Mouse (Mus musculus) R1 (cell line): ENCODE data around the gene Thsd7a.

ENCODE experiments used
- DNase-seq: peaks from one replicate; pipeline ENCODE4 v3.0.0-alpha.2; 2018; ENCODE audit warnings: low read depth, low spot score

Thsd7a gene

DNA sequence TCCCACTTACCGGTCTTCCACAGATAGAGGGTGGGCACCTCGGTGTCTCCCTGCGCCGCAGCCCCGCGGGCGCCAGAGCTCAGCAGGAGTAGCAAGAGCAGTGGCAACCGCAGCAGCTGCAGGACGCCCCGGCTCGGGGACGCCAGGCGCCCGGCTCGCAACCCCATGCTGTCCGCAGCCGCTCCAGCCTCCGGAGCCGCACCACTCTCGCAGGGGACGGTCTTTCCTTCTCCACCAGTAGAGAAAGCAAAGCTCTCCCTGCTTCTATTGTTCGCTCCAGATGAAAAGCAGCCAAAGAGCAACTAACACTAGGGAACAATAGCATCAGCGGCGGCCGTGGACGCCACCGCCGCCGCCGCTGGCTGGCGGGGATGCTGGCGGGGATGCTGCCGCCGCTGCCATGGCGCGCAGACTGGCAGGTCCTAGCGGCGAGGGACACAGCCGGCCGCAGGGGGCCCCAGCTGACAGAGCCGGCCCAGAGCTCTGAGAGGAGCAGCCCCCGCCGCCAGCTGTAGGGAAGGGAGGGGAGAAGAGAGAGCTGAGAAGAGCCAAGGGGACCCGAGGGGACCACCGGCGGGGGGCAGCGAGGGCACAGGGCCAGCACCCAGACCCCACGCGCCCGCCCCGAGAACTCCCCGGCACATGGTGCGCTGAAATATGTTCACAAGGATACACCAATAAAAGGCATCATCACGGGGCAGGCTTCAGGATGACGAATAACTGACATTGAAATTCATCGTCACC lies at the start of gene Thsd7a:
Gene Thsd7a (minus strand): TSS at position 624 of the 744 bp plus-strand sequence.
- peak; percentile 59 for DNase-seq

GRCm38 (mm10) chr6:12787129-12787528 lies 37.9 kb upstream of the Thsd7a start:
- no peak for DNase-seq

DNA sequence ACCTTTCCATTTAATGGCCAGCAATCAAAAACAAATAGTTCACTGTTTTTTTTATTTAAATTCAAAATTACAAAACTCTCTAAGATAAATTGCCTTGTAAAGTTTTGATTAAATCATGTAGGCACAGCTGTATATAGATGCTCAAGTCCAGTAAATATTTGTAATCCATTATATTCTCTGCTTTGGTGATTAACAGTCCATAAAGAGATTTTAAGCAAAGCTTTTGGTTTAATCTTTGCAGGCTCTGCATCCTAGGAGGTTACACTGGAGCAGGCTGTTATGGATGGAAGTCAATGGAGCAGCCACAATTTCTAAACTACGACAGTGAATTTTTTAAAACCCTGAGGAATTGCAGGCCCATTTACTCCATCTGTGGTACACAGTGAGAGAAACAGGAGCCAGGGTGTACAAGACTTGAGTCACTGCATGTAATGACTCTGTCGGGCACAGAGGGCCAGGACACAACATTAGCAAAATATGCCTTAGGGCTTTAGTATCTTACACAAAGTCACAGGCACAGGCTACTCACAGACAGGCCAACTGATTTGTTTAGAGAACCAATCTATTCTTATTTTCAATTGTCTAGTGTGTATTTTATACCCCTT lies 37.3 kb upstream of the Thsd7a start:
- DNase-seq = no peak

DNA sequence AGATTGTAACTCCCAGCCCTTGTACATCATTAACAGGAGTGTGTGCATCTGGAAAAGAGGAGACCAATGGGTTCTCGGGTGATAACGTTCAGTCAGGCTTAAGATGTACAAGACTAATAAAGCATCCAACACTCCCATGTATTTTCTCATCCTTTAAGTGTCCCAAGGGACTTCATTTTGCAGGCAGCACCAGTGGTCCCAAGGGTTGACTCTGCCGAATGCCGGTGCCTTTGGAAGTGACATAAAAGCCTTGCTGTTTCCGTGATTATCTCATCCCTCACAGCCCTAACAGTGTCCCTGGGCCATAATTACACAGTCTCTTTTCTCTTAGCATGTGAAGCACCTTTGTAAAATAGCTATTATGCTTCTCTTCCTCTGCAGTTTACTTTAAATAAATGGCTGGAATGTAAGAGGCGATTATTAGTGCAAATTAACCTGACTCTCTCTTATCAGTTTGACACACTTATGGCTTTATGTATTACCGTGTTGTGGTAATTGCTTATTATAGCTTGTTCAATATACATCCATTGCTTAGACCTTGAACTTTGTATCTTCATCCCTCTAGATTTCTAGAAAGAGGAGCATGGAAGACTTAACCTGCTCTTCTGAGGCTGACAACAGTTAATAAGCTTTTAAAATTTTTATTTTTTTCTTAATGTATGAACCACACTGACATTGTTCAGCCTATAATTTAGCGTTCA lies 35.9 kb upstream of the Thsd7a start:
- no peak for DNase-seq

DNA sequence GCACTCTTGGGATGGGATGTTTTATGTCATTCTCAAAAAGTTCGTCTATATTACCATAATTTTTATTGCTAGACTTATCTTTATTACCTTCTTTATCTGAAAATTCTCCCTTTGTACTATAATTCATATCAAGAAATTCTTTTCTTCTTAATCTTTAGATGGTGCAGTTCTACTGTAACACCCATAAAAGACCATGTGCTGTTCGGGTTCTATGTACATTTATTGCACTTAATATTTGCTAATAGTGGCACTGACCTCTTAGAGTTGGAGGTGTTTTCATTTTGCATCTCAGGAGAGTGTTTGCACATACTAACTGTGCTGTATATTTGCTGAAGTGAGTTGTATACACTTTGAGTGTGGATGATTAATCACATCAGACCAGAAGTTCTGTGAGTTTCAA lies 23.6 kb upstream of the Thsd7a start:
- no peak for DNase-seq

DNA sequence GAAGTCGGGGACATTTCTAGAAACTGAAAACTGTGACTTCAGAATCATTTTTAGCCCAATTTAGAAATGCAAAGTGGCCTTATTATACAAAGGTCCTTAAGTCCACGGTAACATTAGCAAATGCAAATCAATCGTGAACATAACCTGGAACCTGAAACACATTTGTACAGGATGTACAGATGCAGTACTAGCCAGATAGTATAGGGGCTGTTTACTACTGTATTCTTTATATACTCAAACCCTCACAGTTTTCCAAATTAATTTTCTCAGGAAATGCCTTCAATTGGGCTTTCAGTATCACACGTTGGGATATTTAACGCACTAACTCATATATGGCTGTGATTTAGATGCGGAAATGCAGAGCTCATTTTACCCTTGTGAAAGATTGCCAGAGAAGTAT lies 16.0 kb upstream of the Thsd7a start:
- no peak for DNase-seq

GRCm38 (mm10) chr6:12764606-12765005 lies 15.4 kb upstream of the Thsd7a start:
- DNase-seq = no peak

- DNase-seq = no peak
Measured at GRCm38 (mm10) chr6:12763816-12764215, 14.6 kb upstream of the Thsd7a start.

GRCm38 (mm10) chr6:12759328-12760193 lies 10.4 kb upstream of the Thsd7a start:
- no peak for DNase-seq

DNA sequence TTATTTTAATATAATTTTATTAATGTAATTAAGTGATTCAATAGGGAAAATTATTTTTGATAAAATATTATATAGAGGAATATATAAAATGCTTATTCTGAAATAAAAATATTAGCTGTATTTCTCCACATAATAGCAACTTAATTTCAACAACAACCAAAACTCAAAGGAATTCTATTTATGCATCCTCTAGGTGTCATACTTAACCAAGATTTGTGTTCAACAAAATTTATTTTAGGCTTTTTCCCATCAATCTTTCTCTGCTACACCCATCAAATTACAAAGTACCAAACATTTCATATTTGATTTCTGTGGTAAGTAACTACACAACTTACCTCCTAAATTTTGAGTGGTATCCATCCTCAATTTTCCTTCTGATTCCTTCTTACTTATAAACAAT lies 3.1 kb upstream of the Thsd7a start:
- no peak for DNase-seq

GRCm38 (mm10) chr6:12750441-12750840 lies 1.2 kb upstream of the Thsd7a start:
- DNase-seq = no peak

DNA sequence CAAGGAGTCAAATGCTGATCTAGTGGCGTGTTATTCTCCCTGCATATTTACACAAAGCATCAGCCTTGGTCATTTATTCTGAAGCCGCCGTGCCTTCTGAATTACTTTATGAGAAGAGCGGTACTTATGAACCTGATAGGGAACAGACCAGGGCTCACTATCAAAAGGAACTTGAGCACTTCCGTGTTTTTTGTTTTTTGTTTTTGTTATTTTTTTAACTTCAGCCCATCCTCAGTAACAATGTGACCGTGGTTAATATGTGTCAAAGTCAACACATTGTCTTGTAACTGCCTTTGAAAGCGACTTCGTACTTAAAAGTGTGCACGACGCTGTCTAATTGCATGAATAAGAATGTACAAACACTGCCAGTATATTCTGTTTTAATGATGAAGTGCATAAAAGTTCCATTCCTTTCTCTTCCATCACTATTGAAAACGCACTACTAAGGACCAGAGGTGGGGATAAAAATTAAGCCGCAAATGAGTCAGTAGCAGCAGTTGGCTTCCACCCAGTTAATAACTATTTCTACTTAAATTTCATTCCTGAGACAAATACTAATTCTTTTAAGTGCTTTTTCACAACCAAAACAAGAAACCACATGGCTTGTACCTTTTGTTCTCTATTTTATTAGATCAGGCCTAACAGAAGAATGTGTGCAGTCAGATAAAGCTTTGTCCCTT lies 461 bp upstream of the Thsd7a start:
- no peak for DNase-seq

DNA sequence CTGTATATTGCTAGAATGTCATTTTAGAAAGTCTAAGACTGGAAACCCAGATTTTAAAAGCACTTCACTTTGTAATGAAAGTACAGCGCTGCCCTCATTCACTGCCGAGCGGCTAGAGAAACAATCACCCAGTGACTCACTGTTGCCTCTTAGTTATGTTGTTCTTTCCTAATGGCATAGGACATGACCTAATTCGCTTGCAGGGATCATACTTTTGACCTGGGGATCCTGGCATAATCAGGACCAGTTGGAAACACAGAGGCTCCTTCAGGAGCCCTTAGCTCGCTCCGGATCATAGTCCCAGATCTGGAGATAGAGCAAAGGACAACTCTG lies 790 bp downstream of the Thsd7a start:
- DNase-seq = no peak

DNA sequence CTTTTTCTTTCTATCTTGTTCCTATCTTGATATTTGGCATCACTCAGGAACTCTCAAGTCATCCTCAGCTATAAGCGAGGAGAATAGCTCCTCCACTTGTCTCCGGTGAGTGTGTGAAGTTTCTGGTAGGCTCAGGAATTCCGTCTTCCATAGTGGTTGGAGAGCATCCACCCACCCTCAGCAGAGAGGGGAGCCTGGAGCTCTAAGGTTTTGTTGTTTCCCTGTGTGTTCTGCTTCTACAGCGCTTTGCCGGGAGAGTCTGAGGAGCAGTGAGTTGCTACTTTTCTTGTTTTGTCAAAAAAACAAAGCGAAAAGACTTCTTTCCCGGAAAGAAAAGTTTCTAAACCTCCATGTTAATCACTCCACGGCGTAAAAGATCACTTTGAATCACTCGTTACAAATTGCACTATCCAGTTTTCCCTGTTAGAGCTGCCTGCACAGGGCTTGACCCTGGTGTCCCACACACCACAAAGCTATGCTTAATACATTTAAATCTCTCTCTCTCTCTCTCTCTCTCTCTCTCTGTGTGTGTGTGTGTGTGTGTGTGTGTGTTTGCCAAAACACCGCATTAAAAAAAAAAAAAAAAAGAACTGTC lies 1.3 kb downstream of the Thsd7a start:
- DNase-seq = peak; percentile 13

DNA sequence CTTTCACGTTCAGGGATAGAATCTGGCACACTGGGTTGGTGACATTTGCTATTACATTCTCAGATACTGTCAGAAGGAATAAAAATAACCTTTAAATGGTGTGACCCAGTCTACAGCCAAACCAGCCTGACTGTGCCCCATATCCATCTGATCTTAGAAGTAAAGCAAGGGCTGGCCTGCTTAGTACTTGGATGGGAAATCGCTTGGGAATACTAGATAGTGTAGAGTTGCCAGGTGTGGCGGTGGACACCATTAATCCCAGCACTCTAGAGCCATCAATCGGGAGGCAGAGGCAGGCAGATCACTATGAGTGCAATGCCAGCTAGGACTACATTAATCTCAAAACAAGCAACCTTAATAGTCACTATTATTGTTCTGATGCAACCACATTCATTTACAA lies 6.4 kb downstream of the Thsd7a start:
- DNase-seq = no peak

DNA sequence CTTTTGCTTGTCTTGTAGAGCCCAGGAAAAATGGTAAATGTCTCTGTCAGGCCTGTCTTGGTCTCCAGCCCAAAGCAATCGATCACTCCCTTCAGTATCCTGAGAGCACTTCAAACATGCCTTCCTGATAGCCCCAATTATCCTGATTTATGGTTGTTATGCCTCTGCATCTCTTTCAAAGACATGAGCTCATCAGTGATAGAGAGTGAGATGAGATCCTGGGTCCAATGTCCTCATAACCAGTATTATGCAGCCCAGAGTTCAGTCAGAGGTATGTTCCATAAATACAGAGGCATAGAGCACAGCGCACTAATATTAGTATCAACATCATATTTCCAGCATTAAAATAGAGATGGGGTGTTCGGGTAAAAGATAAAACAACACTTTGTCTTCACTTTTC lies 15.3 kb downstream of the Thsd7a start:
- DNase-seq = no peak

DNA sequence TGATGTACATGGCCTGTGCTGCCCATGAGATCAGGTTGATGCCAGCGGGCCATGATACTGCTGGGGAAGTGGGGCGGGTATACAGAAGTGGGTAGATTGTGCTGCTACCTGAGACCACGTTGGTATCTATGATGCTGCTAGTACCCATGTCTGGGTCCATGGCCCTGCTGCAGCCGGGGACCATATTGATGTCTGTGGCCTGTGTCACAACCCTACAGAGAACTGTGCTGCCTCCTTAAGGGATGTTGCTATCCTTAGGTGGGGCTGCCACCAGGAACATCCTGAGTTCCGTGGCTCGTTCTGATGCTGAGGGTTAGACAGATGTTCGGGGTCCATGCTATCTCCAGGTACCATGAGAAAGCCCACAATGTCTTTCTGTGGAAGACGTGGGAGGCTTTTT lies 33.1 kb downstream of the Thsd7a start:
- no peak for DNase-seq

DNA sequence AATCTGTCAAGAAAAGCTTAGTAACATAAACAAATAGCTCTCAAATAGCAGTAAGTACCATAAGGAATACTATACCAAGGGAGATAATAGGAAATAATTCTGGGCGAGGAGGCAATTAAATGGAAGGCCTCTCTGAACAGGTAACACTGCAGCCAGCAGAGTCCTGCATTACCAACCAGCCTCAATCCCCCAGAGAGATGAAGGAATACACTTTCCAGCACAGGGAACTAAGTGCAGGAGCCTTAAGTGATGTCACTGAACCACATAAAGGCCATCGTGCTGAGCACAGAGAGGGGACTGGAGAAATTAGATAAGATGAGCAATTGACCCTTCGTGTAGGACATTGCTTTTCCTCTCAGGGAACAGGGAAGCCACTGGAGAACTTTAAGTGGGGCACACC lies 36.6 kb downstream of the Thsd7a start:
- DNase-seq = no peak

DNA sequence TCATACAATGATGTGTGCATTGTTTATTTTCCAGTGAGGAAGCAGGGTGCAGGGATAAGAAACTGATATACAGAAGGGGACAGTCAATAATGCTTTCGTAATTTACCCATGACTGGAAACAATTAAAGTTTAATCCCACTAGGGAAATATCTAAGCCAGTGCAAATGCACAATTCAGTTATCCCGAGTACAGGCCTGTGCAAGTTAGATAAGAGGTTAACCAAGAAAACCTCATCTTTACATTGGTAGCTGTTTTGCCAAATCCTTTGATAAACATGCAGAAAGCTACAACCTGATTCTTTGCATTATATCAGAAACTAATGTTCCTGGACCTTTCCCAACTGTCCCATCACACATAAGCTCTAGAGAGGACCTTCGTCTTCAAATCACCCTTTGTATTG lies 46.3 kb downstream of the Thsd7a start:
- no peak for DNase-seq

DNA sequence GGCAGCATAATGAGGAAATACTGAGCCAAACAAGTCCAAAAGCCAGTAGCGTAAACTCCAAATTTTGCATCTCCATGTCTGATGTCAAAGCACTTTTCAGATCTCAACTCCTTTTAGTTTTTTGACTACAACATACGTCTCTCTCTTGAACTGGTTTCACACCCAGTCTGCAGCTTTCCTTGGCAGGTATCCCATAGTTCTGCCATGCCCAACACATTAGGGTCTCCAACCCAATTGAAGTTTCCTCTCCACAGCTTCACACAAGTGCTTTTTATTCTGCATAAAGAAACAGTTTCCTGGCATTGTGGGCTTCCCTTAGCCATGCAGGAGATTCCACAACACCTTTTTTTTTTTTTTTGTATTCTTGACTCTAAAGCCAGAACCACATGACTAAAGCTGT lies 50.1 kb downstream of the Thsd7a start:
- no peak for DNase-seq

DNA sequence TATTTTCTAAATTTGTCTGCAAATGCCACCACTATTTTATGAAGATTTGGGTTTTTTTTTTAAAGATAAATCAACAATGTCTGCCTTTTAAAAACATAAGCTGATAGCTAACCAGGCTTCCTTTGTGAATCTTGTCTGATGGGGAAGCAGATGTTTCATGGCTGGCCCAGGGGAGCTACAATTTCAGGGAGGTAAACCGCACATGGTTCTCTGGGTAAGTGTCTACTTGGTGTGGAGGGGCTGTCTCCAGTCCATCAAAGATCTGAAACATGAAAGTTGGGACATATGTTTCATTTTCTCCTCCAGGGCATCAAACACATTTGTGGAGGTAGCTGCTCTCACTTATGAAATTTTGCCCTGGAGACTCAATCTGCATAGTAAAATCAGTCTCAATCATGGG lies 55.5 kb downstream of the Thsd7a start:
- DNase-seq = no peak
